Mouse (Mus musculus): ENCODE data around the gene Krt15. TPM values are rescaled to one million over a fixed set of nuclear protein-coding genes. Genes with fewer than 3 reads are reported as not detected.

The Krt15 gene
- polyA plus RNA-seq, 1 experiment: not detected

GRCm38 (mm10) chr11:100088378-100089025 lies 47.2 kb downstream of the Krt15 start:
- no peak for TF ChIP-seq GATA1 (IDR thresholded peaks at IDR 0.05; ENCODE audit: low read length)

DNA sequence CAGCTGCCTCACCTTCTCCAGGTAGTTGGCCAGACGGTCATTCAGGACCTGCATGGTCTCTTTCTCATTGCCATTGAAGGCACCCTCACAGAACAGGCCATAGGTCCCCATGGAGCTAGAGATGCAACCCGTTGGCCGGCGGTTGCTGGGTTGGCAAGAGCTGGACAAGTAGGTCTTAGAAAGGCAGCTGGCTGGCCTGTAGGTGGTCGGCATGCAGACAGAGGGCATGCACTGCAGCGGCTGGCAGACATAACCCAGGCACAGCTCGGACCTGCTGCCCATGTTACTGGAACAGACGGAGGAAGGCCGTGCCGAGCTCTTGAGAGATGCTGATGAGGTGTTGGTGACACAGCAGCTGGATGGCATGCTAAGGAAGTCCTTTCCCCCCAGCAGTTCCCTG lies 47.9 kb downstream of the Krt15 start, which contains the start of gene Krt32:
Krt32 (minus strand) TSS at position 366 of the 400 bp plus-strand sequence.
- TF ChIP-seq GATA1 (IDR thresholded peaks at IDR 0.05; ENCODE audit: low read length): no peak

Other genes with a start within 250 kb of the Krt15 start
- not detected in 2 replicates for gene Krtap31-1, start 228.0 kb downstream of the Krt15 start, polyA plus RNA-seq (2012)
- not detected in 2 replicates for gene Gm11565, start 221.2 kb downstream of the Krt15 start, polyA plus RNA-seq (2012)
- not detected in 2 replicates for gene Krtap31-2, start 199.6 kb downstream of the Krt15 start, polyA plus RNA-seq (2012)
- gene Krtap9-5, start 187.5 kb downstream of the Krt15 start, polyA plus RNA-seq (2012): not detected in 2 replicates
- gene Krtap29-1, start 156.9 kb downstream of the Krt15 start, polyA plus RNA-seq (2012): not detected in 2 replicates
- not detected in 2 replicates for gene Krtap16-1, start 149.3 kb downstream of the Krt15 start, polyA plus RNA-seq (2012)
- gene Krtap17-1, start 141.9 kb downstream of the Krt15 start, polyA plus RNA-seq (2012): not detected in 2 replicates
- gene Krt33a, start 119.7 kb downstream of the Krt15 start, polyA plus RNA-seq (2012): not detected in 2 replicates
- gene Krt33b, start 106.1 kb downstream of the Krt15 start, polyA plus RNA-seq (2012): not detected in 2 replicates
- gene Krt34, start 94.4 kb downstream of the Krt15 start, polyA plus RNA-seq (2012): not detected in 2 replicates
- not detected in 2 replicates for gene Krt31, start 85.4 kb downstream of the Krt15 start, polyA plus RNA-seq (2012)
- not detected in 2 replicates for gene Krt32, start 47.7 kb downstream of the Krt15 start, polyA plus RNA-seq (2012)
- not detected in 2 replicates for gene Krt35, start 39.7 kb downstream of the Krt15 start, polyA plus RNA-seq (2012)
- gene Krt36, start 30.3 kb downstream of the Krt15 start, polyA plus RNA-seq (2012): not detected in 2 replicates
- not detected in 2 replicates for gene Krt13, start 14.4 kb downstream of the Krt15 start, polyA plus RNA-seq (2012)
- not detected in 2 replicates for gene Krt19, start 12.7 kb upstream of the Krt15 start, polyA plus RNA-seq (2012)
- not detected in 2 replicates for gene Krt9, start 57.3 kb upstream of the Krt15 start, polyA plus RNA-seq (2012)
- gene Krt14, start 71.6 kb upstream of the Krt15 start, polyA plus RNA-seq (2012): not detected in 2 replicates
- gene Krt16, start 113.0 kb upstream of the Krt15 start, polyA plus RNA-seq (2012): not detected in 2 replicates
- 0.04 TPM in 1 of 2 replicates, not detected in the other for gene Krt17, start 125.1 kb upstream of the Krt15 start, polyA plus RNA-seq (2012)
- not detected in 2 replicates for gene Krt42, start 133.9 kb upstream of the Krt15 start, polyA plus RNA-seq (2012)
- gene Eif1, start 184.0 kb upstream of the Krt15 start, polyA plus RNA-seq (2012): 517 and 775 TPM in 2 replicates
- gene Gast, start 198.5 kb upstream of the Krt15 start, polyA plus RNA-seq (2012): not detected in 2 replicates
- gene Hap1, start 220.2 kb upstream of the Krt15 start, polyA plus RNA-seq (2012): not detected in 2 replicates